Mouse (Mus musculus) urinary bladder, adult 18-20 months (tissue): ENCODE measurements around the gene Slc6a3.

Experiments
- DNase-seq, 2 experiments: peaks; one replicate each; pipeline ENCODE4 v3.0.0; 2022; ENCODE audit warnings: low spot score in 2 of 2, mixed read lengths in 2 of 2

Slc6a3 gene

DNA sequence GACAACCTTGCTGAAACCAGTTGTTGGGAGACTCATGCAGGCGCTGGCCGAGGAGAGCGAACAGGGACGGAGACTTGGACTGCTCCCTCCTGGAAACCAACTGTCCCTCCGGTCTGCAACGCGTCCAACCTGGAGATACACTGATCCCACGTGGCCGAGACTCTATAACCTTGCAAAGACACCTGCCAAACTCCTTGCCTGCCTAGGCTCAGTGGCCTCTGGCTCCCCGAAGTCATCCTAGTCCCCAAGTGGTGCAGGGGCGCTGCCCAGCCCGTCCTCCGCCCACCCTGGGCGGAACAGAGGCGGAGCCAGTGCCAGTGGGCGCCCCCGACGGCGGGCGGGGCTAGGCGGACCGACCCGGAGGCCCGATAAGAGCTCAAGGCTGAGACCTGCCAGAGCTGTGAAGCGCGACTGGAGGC lies at the start of gene Slc6a3:
Slc6a3 (plus strand) TSS at position 345 of the 419 bp plus-strand sequence.
- DNase-seq = peak; percentile 5 to 65

DNA sequence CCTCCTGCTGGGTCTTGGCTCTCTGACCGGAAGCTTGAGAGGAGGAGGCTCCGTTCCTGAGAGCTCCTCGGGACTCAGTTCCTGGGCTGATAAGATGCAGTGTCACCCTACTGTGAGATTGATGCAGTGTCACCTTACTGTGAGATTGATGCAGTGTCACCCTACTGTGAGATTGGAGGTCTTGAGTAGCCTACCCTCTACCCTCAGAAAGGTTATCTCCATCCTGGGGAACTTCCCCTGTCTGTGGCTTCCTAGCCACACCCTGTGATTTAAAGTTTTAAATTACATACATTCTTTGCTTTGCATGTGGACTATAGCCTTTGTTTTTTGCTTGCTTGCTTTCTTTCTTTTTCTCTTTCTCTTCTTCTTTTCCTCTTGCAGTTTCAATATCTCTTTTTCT lies 48.4 kb upstream of the Slc6a3 start:
- no peak for DNase-seq

DNA sequence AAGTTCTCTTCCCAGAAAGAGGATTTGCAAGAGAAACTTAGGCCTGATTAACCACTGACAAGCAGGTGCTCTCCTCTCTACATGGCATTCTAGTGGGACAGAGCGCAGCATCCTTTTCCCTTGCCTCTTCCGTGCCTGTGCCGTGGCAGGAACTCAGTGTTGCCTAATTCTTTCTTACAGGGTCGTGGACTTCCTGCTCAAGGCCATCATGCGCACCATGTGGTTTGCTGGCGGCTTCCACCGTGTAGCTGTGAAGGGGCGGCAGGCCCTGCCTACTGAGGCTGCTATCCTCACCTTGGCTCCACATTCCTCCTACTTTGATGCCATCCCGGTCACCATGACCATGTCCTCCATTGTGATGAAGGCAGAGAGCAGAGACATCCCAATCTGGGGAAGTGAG lies 47.8 kb upstream of the Slc6a3 start:
- no peak for DNase-seq

DNA sequence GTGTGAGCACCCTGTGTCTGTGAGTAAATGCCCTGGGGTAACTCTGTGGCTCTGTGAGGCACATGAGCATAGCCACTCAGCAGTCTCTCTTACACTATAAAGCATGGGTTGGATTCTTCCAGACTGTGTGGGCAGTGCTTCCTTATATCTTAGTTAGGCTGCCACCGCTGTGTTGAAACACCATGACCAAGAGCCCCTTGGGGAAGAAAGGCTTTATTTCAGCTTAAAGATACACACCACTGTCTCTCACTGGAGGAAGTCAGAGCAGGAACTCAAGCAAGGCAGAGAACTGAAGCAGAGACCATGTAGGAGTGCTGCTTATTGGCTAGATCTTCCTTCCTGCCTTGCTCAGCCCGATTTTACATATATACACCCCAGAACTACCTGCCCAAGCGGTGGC lies 46.6 kb upstream of the Slc6a3 start:
- DNase-seq = no peak

DNA sequence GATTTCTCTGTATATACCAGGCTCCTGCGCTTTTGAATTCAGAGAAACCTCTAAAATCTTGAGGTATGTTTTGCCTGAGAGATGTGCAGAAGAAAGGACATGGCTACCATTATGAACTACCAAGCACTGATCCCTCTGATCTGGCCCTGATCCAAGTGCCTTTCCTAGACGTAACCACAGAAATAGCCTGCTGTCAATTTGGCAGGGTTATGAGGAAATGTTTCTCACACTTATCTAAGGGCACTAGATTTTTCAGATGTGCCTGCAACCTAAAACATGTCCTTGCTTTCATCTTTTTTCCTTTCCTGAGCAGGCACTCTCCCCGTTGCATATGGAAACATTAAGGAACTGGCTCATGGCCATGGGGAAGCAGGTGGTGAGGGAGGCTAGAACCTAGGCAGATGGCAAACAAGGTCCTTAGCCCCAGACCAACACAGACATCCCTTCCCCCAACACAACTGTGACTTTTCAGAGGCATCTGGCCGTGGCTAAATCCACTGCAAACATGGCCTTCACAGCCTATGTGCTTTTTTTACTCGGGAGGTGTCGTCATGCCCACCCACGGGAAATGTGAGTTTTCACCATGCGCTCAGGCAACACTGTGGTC lies 45.9 kb upstream of the Slc6a3 start:
- no peak for DNase-seq

DNA sequence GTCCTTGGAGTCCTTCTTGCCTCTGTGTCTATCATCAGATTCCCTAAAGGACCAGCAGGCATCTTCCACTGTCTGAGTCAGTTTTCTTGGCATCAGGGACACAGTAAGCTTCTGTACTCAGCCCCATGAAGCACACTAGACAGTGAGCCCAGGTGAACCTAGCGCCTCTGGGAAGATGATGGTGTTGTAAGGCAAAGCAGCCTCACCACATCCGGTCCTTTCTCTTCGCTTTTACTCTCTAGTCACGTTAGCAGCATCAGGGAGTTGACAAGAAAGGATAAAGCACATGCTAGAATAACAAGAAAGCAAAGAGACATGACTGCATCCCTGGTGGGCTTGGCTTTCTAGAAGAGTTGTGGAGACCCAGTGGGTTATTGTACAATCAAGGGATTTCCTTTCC lies 43.4 kb upstream of the Slc6a3 start:
- DNase-seq = no peak

DNA sequence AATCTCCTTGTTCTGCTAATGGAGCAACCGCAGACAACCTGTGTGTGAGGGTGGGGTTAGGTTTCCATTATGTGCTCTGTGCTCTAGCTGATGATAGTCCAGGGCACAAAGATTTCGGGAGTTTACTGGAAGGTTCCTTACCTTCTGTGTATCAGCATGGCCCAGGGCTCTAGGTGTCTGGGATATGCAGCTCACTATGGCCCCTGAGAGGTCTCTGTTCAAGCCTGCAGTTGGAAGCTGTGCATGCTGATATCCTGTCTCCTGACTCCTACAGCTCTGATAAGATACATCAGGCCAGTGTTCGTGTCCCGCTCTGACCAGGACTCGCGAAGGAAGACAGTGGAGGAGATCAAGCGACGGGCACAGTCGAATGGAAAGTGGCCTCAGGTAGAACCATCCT lies 42.0 kb upstream of the Slc6a3 start:
- DNase-seq = no peak

DNA sequence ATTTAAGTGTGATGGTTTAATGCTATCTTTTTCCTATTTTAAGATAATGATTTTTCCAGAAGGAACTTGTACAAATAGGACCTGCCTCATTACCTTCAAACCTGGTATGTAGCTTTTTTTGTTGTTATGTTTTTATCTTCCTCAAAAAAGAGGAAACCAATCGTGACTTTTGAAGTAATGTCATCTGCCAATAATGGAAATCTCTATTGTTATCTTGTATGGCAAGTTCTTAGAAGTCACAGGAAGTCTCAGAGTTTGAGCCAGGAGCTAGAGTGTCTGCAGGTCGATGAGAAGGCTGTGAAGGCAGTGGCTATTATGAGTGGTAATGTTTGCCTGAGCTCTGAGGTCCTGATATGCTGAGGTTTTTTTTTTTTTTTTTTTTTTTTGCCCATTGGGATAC lies 40.4 kb upstream of the Slc6a3 start:
- DNase-seq = no peak

DNA sequence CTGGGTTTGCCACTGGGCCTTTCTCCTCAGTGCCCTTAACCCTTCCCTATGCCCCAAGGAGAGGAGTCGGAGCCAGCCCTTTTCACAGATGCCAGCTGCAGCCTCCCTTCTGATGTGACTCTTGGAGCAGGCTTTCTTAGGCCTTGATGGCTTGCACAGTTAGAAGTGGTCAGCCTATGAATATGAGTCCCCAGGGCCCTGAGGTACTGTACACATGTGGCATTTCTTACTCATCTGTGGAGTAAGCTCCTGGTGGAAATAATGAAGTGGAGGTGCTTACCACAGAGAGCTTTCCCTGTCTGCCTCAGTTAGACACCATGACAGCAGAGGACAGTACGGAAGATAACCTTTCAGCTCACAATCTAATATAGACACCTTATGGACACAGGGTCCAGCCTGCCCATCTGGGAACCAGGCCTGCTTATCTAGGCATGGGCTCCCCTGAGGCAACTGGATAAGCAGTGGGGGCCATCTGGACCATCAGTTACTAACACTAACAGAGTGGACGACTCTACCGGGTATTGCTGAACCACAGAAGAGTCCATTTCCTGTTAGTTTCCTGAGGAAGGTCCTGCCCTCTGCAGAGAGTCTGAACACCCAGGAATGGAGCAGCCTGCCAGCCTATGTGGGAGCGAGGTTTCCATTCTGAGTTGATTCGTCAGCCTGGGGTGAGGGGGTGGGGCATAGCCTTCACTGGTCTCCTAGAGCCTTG lies 36.5 kb upstream of the Slc6a3 start:
- no peak for DNase-seq

DNA sequence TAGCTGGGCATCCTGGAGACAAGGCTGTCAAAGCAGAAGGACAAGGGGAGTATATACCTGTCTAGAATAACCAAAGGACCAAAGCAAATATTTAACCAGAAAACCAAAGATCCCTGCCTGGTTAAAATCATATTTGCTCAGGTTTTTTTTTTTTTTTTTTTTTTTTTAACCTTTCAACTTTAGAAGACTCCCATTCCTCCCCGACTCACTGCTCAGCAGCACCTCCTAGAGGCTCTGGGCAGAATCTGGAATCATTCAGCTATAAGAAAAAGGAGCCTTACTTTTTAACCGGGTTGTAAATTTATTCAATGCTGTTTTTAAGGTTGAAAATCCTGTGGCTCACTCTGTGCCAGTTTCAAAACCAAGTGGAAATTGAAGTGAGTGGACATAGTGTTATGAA lies 33.8 kb upstream of the Slc6a3 start:
- DNase-seq = no peak

DNA sequence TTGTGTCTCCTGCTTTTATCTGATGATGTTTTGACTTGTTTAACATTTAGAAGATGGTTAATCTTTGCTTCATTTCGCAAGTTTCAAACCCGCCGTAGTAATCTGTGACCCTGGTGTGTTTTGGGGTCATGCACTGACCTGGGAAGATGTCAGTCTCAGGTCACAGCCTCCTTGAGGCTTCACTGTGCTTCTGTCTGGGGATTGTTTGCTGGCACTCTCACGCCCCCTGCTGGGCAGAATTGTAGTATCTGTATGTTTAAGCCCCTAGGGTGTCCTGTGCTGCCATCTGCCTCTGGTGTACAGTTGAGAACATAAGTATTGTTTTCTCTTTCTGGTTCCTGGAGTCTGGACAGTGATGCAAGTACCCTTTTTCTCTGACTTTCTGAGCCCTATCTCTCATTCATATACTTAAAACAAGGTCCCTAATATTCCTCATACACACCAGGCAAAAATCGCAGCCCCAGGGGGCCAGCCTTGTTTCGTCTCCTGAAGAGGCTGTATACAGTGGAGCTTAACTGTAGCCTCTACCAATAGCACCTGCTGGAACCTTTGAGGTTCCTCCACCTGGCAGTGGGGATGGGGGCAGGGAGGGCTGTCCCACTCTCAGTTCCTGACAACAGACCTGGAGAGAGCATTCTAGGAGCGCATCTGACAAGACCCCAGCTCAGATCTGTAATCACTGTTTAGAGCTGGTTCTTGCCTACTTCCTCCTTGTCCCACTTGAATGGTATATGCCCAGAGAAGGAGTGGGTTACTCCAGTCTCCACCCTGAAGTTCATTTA lies 30.7 kb upstream of the Slc6a3 start:
- peak; percentile 56 to 57 for DNase-seq

DNA sequence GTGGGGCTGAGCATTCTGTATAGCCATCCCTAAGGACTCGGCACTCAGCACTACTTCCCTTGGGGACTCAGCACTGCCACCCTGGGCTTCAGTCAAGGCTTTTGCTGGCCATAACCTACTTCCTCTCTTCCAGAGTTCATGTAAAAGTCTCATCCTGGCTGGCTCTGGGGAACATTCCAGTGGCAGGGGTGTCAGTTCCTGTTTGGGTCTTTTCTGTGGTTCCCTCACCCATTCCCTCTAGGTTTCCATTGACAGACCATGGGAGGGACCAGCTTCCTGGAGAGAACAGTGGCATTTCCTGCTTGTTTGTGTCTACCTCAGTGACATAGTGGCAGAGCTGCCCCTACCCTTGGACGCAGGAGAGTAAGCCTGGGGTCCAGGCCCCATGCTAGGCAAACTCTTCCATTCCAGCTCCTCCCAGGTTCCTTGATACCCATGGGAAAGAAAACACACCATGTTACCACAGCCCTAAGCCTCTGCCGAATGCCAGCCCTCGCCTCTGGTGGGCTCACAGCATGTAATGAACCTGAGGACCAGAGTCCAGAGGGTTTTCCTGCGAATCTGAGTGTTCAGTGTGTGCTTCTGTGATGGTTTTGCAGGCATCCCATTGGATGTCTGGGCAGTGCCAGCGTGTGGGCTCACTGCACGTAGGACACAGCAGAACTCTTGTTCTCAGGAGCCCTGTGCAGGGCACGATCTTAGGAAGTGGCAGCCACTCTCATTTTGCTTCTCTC lies 27.6 kb upstream of the Slc6a3 start:
- no peak for DNase-seq

DNA sequence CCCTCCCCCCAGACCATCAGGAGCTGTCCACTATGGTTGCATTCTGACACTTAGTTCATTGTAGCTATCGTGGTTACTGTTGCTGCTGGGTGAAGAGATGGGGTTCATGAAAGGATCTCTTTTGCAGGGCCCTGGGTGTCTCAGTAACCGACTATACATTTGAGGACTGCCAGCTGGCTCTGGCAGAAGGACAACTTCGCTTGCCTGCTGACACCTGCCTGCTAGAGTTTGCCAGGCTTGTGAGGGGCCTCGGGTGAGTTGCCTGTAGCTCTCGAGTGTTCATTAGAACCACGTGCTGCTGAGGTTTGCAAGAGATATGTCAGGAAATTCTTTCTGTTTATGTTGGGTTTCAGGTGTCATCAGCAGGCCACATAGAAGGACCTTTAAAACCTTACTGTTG lies 26.7 kb upstream of the Slc6a3 start:
- no peak for DNase-seq

DNA sequence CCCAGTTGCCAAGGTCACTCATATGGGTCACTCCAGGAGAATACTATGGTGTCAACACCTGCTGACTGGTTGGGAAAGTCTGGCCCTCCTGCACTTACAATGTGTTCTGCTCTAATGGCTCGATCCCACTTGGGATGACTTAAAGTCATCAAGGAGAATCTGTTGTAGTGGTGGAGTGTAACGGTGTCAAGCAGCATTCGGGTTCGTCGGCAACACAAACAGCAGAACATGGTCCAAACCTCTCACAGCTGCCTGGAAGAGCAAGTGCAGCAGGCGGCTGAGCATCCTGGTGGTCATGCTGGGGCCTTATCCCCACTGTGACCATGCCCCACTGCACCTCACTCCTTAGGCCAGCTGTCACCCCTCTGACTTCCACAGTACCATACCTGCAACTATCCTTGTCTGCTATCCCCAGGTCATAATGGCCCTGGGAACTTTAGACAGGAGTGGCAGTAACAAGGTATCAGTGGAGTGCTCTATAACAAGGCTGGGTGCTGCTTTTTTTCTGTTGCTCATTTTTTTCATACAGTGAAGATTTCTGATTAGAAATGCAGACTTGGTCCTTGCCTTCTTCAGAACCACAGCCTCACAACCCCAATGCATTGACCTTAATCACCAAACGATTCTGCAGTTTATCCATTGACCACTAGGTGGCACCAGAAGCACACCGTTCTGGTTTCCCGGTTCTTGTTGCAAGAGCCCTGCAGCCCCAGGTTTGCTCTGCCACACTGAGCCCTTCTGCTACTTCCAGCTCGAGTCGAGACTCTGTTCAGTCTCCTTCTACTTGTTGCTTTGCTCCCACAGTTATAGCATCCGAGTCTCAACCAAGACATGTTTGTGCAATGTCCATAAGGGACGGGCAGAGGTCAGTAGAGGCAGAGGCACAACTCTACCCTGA lies 23.5 kb upstream of the Slc6a3 start:
- peak; percentile 51 for DNase-seq

DNA sequence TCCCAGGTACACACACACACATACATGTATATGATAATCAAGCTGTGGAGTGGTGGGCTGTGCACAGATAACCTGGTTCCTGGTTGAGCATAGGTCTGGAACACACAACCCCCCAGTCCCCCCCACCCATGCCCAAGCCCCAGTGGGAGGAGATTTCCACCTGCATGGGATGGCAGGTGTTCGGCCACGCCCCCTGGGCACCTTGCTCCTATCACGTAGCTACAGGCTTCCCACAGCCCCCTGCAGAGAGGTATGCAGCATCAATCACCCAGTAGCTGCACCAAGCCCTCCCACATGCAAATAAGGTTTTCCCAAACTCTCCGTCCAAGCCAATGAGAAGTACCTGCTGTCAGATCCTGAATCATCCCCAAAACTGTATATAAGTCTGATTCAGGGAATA lies 19.7 kb upstream of the Slc6a3 start:
- no peak for DNase-seq

DNA sequence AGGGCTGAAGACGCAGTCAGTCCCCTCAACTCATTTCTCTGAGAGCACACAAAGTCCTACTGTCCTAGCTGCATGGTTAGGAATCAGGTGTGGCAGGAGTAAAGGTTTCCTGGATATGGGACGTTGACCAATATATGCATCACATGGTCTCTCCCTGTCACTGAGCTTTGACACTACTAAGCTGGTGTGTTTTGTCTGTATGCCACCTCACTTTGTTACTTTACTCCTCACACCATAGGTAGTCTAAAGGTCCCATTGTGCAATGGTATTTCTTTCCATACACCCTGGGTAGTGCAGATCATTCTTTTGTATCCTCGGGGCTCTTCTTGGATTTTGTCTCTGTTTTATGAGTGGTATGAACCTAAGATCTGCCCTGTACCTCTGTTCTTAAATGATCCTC lies 2.8 kb upstream of the Slc6a3 start:
- no peak for DNase-seq

DNA sequence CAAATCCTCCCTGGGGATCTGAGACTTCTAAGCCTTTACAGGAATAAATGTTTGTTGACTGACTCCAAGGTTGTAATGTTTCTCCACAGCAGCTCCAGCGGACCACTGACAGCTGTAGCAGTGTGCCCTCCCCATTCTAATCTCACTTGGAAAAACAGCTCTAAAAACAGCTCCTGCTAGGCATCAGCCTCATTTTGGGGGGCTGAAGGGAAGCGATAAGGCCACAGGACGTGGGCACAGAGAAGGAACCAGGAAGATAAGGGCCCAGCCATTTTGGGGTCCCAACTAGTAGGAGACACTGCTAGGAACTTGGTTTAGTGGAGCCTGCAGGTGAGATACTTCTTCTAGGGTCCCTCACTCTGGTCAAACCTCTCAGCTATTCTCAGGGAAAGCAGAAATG lies 1.3 kb upstream of the Slc6a3 start:
- no peak for DNase-seq

DNA sequence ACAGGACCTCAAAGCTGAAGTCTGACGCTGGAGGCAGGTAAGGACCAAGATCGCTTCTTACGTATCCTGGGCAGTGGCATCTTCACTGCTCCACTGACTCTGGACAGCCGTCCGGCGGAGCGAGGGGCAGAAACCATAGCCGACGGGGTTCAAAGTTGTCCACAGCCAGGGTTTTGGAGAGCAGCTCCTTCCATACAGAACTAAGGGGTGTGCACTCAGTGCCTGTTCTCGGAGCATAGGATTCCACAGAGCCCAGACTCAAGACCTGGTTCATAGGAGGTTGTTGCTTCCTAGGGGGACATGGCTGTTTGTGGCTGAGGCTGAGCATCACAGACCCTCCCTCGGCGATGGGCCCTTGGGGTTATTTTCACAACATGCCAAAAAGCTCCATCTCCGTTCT lies 277 bp downstream of the Slc6a3 start:
- no peak for DNase-seq

DNA sequence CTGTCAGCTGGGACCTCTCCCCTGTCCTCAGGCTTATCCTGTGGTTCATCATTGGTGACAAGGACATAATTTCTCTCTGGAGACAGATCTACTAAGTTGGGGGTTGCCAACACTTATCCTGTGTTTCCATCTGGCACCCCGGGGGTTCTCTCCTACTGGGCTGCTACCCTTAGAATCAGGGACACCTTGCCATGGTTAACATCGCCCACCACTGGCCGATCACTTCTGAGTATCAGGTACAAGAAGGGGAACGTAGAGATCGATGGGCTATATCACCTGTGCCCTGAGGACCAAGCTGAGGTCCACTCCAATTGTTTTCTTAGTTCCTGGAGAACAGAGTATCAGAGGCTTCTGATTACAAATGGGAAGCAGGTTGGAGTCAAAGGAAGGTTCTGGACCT lies 27.7 kb downstream of the Slc6a3 start:
- DNase-seq = no peak

DNA sequence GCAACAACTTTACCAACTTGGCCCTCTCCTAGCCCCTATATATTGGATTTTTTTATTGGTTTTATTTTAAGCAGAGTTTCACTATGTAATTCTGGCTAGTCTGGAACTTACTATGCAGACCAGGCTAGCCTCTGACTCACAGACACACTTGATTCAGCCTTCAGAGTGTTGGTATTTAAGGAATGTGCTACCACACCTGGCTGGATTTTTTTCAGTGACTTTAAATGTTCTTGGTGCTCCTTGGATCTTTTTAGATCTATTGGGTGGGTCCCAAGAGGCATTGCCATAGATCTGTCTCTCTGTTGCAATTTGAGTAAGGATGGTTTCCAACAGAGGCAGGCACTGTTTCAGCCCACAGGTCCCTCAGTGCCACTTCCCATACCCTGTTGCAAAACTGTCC lies 38.5 kb downstream of the Slc6a3 start:
- DNase-seq = no peak

DNA sequence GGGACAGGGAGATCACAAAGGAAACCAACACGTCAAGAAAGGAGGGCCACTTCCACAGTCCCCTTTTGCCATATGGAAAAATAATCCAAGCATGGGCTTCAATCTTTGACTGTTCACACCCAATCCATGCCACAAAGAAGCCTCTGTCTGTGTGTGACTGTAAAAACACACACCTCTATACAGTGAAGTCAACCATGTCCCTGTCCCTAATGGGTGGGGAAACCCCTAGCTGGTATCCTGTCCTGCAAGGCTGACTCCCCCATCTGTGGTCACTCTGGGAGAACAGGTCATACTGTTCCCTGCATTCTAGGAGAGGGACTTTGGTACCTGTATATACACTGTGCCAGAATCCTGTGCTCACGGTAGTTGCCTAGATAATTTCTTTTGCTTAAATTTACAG lies 40.7 kb downstream of the Slc6a3 start:
- no peak for DNase-seq
